Mouse (Mus musculus) spleen, adult 12 weeks (tissue): ENCODE measurements around the gene E2f1.

Experiments used
- DNase-seq: peaks from one replicate; pipeline ENCODE4 v3.0.0; 2022; ENCODE audit warnings: low spot score

Gene E2f1

DNA sequence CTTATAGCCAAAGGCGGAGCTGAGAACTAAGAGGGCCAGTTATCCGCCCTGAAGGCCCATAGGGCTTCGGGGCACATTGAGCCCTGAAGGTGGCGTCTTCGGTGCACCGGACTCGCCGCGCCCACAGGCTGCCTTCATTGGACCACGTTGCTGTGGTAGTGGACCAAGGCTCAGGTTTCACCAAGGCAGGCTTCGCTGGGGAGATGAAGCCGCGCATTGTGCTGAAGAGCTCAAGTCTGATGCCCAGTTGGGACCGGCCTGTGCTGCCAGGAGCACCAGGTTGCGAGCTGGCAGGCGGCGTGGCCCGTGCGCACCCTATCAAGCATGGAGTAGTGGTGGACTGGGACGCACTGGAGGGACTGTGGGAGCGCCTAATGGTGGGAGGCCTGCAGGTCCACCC is 17.8 kb downstream of the E2f1 start:
- no peak for DNase-seq

DNA sequence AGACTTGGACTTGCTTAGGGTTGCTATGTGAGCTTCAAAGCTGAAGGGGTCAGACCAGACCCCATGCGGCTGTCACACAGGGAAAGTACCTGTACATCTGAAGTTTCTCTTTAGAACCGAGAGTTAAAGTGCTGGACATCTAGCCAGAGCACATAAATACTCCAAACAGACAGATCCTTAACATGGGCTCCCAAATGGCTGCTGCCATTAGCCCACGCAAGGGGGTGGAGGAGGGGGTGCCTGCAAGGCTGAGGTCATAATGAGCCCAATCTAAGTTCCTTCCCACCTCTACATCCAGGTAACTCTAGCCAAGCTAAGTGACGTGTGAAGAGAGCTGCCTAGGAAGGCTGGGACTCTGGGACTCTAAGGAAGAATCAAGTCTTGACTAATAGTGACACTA is 18.2 kb downstream of the E2f1 start, which contains the start of gene Actl10:
TSS of gene Actl10 (plus strand) at position 301 of the 400 bp plus-strand sequence.
- DNase-seq: no peak

DNA sequence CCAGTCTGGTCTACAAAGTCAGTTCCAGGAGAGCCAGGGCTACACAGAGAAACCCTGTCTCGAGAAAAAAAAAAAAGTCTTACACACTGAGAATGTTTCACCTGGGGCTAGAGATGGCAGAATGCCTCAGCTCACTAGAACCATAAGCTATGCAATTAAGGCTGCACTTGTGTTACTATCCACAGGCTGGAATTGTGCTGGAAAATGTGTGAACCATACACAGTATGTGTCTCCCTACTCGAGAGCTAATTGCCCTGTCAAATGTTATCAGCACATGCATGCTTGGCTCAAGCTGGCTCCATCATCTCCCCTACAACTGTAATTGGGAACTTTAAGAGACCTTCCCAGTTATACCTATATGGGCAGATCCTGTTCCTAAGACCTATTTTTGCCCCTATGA is 18.8 kb downstream of the E2f1 start:
- no peak for DNase-seq

DNA sequence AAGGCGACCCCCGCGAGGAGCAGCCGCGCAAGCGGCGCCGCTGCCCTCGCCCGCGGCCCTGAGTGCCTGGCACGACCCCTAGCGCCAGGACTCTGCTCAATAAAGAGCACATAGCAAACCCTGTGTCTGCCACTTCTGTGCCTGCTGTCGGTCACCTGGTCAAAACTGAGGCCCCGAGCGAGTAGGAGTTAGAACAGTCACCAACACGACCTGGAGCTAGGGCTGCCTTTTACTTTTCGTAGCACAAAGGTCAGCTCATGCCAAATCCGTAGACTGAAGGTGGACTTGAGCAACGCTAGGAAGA is 19.9 kb downstream of the E2f1 start:
- DNase-seq: no peak

DNA sequence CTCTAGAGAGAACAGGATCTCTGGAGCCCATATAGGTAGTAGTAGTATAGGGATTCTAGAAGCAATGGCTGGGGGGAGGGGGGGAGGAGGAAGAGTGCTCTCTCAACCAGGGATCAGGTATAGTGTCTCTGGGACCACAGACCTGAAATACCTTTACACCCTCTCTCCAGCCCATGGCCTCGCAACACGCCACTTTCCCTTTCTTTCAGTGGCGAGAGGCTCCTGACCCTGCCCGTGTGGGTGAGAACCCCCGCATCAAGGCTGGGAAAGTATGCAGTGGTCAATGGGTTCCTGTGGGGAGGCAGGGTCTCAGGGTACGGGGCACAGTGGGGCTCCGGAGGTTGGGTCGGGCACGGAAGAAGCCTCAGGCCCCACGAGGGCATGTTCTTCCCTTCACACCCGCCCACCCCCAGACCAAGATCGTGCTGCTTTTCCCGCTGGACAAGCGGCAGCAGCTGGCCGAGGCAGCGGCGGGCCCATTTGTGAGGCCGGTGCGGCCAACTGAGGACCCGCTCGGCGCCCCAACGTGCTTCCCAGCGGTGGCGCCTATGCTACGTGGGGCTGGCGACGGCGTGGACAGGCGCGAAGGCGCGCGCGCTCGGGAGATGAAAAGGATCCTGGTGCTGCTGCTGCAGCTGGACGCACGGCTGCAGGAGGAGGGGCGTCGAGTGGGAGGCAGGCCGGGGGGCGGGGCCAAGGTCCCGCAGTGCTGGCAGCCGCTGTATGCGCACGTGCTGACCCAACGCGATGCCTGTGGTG is 20.4 kb downstream of the E2f1 start:
- peak; percentile 31 for DNase-seq

DNA sequence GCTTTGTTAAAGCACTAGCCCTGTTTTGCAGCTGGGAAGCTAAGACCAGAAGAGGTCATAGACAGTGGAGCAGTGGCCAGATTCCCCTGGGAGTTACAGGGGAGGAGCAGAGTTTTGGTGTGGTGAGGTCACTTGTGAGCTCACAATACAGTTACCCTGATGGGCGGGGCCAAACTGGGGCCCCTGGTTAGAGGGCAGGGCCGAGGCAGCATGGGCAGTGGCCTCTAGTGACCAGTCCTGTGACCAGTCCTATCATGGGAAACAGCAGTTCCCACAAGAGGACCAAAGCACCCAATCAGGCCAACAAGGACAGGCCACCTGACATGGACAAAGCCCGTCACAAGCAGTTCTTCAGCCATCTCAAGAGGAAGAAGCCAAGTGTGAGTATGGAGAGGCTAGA is 21.0 kb downstream of the E2f1 start:
- DNase-seq: no peak

DNA sequence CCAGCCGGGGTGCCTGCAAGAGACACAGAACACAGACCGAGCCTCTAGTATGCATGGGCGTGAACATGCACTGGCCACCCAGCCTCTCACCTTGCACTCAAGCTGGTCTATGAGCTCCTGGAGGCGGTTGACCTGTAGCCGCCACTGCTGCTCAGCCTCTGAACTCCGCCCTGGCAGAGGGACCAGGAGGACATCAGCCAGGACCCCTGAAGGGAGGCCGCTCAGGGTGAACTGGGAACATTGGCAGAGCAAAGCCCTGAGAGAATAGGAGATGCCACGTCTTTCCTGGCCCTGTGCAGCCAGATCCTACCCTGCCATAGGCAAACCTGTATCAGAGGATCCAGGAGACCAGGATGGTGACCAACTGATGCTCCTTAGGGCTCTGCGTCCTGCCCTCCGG is 23.0 kb downstream of the E2f1 start, which contains the start of gene 1700003F12Rik:
TSS of gene 1700003F12Rik (plus strand) at position 375 of the 400 bp plus-strand sequence.
- DNase-seq: no peak

DNA sequence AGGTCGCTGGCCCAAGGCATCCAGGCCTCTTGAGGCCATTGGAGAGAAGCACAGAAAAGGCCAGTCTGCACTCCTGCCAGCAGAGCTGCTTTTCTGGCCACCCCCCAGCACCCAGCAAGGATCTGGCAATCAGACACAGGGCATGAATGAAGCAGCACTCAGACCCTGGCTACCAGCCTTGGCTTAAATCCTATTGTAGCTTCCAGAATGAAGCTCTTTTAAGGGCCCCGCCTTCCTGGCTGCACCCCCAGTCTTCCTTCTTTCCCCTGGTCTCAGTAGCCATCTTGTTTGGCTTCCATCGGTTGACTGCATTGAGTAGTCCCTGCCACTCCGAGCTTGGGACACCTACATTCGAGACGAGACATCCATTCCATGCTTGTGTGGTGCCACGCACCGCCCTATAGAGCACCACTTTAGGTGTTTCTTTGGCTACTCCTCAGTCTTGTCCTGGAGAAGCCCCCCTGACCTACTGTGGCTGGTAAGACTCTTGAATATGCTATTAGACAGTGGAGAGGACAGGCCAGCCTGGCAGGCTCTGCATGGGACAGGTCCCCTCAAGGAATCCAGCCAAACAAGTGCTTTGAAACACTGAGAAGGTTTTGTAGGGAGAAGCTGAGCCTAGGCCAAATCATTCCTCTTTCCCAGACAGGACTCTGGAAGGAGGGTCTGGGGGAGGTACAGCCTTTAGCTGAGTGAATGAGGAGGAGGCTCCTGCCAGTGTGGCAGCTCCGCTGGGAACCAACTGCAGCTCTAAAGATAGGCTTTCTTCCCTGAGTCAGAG is 25.9 kb downstream of the E2f1 start:
- DNase-seq: no peak

DNA sequence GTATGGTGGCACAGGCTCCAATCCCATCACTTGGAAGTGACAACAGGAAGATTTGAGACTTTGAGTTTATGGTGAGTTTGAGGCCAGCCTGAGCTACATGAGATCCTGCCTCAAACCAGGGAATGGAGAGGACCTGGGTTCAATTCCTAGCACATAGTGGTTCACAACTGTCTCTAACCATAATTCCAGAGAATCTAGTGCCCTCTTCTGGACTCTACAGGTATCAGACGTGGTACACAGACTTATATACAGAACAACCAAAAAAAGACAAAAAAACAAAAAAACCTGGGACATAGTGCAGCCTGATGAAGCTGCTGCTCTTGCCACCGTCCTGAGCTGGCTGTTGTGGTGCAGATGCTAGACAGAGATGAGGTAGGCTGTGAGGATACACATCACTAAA is 28.1 kb downstream of the E2f1 start:
- no peak for DNase-seq

DNA sequence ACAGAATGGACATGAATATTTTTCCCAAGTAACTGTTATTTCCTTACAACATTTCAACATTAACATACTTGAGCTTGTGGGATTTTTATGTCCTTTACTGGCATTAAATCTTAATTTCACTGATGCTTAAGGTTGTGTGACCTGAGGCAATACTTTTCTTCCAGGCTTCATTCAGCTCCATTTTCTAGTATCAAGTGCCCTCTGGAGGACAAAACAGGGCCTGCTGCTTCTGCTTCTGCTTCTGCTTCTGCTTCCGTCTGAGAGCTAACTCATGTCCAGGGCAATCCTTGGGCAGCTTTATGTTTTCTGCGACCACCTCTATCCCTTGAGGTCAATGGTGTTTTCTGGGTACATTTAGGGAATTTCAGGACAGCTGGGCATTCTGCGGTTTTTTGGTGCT is 30.0 kb downstream of the E2f1 start:
- no peak for DNase-seq

DNA sequence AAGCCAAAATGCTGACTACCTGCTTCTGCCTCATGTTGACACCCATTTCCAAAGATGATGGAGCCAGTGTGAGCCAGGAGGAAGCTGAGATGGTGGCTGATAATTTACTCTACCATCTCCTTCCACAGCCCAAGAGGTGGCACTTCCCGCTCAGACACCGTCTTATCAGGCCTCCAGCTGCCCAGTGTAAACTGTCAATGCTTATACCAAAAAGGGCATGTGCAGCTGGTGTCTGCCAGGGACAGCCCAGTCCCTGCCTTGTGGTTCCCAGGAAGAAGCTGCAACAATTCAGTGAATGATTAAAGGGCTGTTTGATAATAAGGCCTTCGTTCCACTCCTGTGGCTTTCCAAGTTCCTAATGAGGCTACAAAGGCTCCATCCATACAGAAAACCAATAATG is 31.0 kb downstream of the E2f1 start:
- no peak for DNase-seq

DNA sequence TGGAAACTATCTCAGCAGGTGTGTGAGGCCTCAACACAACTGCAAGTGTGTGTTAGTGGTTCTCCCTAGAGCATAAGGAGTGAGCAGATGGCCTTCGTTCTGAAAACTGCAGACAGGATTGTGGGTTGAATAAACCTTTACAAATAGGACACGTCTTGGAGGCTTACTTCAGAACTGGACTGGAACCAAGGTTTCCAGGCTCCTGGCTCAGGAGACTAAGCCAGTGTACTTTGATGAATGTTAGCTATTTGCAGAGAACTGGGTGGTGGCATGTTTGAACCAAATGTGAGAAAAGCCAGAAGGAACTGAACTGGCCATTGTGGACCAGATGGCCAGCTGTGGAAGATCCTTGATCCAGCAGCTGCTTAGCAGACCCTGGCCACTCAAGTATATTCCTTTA is 31.4 kb downstream of the E2f1 start:
- DNase-seq: no peak

DNA sequence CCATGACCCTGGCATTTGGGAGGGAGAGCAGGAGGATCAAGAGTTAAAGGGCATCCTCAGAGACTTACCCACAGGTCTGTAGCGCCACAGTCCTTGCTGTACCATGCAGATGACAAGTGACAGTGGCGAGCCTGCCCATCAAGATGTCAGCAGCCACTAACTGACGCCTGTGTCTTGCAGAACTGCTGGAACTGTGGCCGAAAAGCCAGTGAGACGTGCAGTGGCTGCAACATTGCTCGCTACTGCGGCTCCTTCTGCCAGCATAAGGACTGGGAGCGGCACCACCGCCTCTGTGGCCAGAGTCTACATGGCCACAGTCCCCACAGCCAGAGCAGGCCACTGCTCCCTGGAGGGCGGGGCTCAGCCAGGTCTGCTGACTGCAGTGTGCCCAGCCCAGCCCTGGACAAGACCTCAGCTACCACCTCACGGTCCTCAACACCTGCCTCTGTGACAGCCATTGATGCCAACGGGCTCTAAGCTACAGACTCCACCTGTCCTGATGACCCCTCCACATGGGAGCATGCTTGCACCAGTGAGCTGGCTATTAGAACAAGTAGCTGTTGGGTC is 34.9 kb downstream of the E2f1 start:
- DNase-seq: no peak

DNA sequence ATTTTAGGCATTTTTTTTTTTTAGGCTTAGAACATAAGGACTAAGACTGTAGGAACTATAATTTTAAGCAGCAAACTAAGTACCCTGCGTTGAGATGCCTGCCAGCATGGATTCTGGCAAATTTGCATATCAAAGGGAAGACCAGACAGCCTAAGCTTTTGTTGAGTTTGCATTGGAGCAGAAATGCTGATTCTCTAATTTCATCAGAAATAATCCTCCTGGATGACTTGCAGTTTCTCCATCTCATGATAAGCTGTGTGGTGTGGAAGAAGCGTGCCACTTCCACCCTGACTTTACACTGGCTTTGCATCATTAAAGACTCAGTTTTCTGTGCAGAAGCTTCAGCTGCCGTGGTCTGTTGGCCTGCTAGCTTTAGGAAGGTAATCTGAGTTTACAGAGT is 36.8 kb downstream of the E2f1 start:
- DNase-seq: no peak

DNA sequence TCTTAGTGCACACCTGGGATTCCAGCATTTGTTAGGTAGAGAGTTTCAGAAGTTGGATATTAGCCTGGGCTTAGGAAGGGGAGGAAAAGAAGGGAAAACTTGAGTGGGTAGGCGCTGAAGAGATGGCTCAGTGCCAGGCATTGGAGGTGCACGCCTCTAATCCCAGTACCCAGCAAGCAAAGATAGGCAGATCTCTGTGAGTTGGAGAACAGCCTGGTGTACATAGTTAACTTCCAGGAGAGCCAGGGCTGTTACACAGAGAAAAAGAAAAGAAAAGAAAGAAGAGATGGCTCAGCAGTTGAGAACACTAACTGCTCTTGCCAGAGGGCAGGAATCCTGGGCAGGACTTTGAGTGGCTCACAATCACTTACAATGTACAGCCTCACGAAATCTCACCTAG is 43.2 kb downstream of the E2f1 start:
- no peak for DNase-seq

DNA sequence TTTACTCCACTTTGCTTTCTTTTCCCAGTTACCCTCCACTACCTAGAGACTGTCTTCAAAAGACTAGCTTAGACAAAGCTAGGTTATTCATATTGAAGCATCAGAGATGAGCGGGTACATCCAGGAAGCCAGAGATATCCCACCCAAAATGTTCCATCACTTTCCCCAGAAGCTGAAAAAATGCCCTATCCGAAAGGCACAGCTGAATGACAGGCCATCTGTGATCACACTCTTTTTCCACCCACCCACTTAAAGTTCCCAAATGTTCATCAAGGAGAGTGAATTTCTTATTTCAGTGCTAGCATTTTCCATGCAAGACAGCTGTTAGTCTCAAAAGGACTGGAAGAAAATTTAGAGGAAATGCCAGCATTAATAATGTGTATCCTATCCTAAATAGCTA is 44.4 kb downstream of the E2f1 start:
- no peak for DNase-seq

DNA sequence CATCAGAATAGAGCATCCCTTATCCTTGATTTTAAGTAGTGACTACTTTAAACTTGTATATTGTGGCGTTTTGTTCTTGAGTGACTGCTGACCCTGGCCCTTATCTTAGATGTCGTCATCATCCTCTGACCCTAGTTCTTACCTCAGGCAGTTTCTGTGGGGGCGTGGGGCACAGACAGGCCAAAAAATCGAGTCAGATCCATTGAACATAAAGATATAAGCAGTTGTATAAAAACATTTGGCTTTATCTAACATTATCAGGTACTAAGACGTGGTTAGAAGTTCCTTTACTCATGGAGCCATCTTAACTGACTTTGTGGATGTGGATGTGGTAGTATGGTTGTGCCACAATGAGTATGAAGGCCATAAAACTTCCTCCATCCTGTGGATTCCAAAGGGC is 47.4 kb downstream of the E2f1 start:
- DNase-seq: no peak

DNA sequence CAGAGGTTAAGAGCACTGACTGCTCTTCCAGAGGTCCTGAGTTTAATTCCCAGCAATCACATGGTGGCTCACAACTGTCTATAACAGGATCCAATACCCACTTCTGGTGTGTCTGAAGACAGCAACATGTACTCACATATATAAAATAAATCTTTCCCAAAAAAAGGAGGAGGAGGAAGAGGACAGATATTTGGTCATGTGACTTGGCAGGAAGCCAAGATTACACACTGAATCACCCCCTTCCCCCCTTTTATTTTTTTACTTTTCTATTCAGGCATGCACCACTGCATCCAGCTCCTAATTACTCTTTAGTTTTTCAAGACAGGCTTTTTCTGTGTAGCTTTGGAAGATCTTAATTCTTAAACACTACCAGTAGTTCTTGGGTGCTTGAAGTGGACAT is 48.2 kb downstream of the E2f1 start:
- no peak for DNase-seq

DNA sequence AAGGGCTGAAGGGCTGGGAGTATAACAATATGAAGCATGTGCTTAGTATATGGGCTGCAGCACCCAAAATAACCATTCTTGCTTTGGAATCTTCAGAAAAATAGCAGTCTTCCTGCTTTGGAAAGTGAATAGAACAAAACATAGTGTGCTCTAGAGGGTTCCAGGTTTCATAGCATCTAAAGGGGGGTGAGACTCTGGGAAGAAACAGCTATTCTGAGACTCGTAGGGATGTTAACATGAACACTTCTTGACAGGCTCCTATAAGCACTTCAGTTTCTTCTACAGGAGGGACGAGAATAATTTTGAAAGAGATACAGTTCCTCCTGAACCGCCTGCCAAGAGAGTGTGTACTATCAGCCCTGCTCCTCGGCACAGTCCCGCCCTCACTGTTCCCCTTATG is 52.3 kb downstream of the E2f1 start:
- DNase-seq: no peak

DNA sequence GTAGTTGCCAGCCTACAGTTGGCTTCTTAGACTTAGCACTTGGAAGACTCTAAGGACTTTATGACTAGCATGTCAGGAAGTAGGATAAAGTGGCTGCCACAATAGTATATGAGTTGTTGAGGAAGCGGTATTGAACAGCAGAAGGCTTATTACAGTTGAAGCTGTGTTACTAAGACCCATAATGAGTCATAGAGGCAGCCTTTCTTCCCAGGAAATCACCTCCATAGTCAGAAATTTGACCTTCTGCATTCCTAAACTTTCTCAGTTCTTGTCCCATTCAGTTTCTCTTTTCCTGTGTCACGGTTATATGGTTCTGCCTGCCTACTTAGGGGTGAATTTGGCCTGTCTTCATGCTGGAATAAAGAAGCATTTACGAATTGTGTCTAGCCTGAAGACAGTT is 52.7 kb downstream of the E2f1 start:
- no peak for DNase-seq

DNA sequence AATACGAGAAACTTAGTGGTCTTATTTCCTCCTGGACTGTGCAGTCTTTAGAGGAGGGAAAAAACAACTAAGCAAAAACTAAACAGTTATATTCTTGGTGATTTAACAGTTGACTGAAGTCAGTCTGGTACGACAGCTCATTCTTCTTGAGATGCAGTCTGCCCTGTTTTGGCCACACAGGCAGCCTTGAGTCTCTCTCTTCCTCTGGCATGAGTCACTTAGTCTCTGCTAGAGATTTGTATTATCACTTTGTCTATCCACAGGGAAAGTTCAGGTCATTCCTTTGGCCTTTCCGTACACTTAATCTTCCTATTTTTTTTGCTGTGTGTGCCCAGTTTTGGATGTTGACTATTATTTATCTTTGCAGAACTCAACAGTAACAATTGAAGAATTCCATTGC is 59.6 kb downstream of the E2f1 start:
- DNase-seq: no peak
